Mouse (Mus musculus) forelimb bud, embryonic 11.5 days (tissue): ENCODE data around the gene Zmym5.
"Not testable (repeated sequence)": the region's sequence is repeated elsewhere in the genome, so short reads cannot be mapped to it uniquely, and the experiment has no call there.

Experiments
- DNase-seq: peaks from one replicate; pipeline ENCODE4 v3.0.0-alpha.2; 2012; ENCODE audit warnings: low read depth, low spot score

Gene Zmym5

DNA sequence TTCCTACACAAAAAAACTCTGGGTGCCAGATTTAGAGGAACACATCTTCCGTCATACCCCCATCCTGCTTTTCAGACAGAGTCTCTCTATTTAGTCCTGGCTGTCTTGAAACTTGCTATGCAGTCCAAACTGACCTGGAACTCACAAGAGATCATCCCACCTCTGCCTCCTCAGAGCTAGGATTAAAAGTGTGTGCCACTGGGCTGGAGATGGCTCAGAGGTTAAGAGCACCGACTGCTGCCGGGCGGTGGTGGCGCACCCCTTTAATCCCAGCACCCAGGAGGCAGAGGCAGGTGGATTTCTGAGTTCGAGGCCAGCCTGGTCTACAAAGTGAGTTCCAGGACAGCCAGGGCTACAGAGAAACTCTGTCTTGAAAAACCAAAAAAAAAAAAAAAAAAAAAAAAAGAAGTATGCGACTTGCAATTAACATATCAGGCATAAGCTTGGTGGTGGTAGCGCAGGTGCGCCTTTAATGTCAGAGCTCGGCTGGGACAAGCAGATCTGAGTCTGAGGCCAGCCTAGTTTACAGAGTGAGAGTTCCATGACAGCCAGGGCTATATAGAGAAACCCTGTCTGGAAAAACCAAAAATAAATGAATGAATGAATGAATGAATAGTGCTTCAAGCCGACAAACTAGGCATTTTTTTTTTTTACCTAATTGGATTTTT is 34.8 kb downstream of the Zmym5 start:
- no peak for DNase-seq

DNA sequence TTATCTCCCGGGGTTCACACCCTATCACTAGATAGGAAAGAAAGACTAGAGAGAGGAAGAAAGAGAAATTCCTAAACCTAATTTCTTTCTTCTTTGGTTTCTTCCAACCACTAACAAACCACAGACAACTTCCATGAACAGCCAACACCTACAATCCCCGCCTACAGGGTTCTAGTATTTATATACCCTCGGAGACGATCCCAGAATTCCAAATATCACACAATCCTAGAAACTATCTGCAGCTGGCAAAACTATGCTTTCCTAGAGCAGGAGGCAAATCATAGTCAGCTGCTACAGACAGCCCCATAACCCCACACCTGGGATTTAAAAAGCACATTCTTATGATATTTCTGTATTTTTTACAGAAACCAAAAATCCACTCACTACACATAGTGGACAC is 36.1 kb downstream of the Zmym5 start:
- no peak for DNase-seq

GRCm38 (mm10) chr14:56766438-56766837 is 45.1 kb downstream of the Zmym5 start:
- not testable (repeated sequence) for DNase-seq

GRCm38 (mm10) chr14:56765117-56765516 is 46.4 kb downstream of the Zmym5 start:
- DNase-seq = not testable (repeated sequence)

GRCm38 (mm10) chr14:56751282-56751681 is 60.2 kb downstream of the Zmym5 start:
- DNase-seq = no peak
